Mouse (Mus musculus) ovary, adult 10 weeks (tissue): ENCODE measurements around the gene Olfr1199. TPM values are rescaled to one million over a fixed set of nuclear protein-coding genes. Genes with fewer than 3 reads are reported as not detected.

Source experiments
- polyA plus RNA-seq: library from polyadenylated mRNA; stranded (reverse); fragments of 350-450 nt; fragmentation: Illumina TruSeq; extraction: RNeasy Lipid Tissue Mini Kit (QIAGEN cat#74804); gene quantifications from one replicate; pipeline ENCODE4 v1.2.3, GENCODE M21; 2014

Gene Olfr1199
- polyA plus RNA-seq: not detected

GRCm38 (mm10) chr2:88760369-88760768 lies at the start of gene Olfr1199:
Gene Olfr1199, minus strand, starts transcription at chr2:88760469.

GRCm38 (mm10) chr2:88792736-88793135 lies 32.5 kb upstream of the Olfr1199 start, which contains the start of gene Olfr1201:
Gene Olfr1201, plus strand, starts transcription at chr2:88793036.

GRCm38 (mm10) chr2:88770388-88770787 lies 10.1 kb upstream of the Olfr1199 start, which contains the start of gene Olfr1200:
Gene Olfr1200, minus strand, starts transcription at chr2:88770488.

GRCm38 (mm10) chr2:88751270-88751669 lies 9.0 kb downstream of the Olfr1199 start, which contains the start of gene Olfr1198:
Gene Olfr1198, minus strand, starts transcription at chr2:88751370.

GRCm38 (mm10) chr2:88732266-88732665 lies 28.0 kb downstream of the Olfr1199 start, which contains the start of gene Olfr1197:
Gene Olfr1197, minus strand, starts transcription at chr2:88732366.

GRCm38 (mm10) chr2:88704497-88704896 lies 55.8 kb downstream of the Olfr1199 start, which contains the start of gene Olfr1196:
Gene Olfr1196, minus strand, starts transcription at chr2:88704597.

Other genes with a start within 250 kb of the Olfr1199 start
- not detected for gene Olfr1186, start 241.9 kb downstream of the Olfr1199 start, polyA plus RNA-seq
- not detected for gene Olfr1188, start 203.5 kb downstream of the Olfr1199 start, polyA plus RNA-seq
- gene Olfr1189, start 174.0 kb downstream of the Olfr1199 start, polyA plus RNA-seq: not detected
- gene Olfr1191-ps1, start 119.9 kb downstream of the Olfr1199 start, polyA plus RNA-seq: not detected
- gene Olfr1192-ps1, start 112.0 kb downstream of the Olfr1199 start, polyA plus RNA-seq: not detected
- not detected for gene Olfr1193, start 84.8 kb downstream of the Olfr1199 start, polyA plus RNA-seq
- not detected for gene Olfr1195, start 71.3 kb downstream of the Olfr1199 start, polyA plus RNA-seq
- gene Olfr1196, start 55.9 kb downstream of the Olfr1199 start, polyA plus RNA-seq: not detected
- 0.40 TPM for gene Olfr1197, start 28.1 kb downstream of the Olfr1199 start, polyA plus RNA-seq
- not detected for gene Olfr1198, start 9.1 kb downstream of the Olfr1199 start, polyA plus RNA-seq
- gene Olfr1200, start 10.0 kb upstream of the Olfr1199 start, polyA plus RNA-seq: not detected
- not detected for gene Olfr1201, start 32.6 kb upstream of the Olfr1199 start, polyA plus RNA-seq
- not detected for gene Olfr1202, start 54.0 kb upstream of the Olfr1199 start, polyA plus RNA-seq
- gene Olfr1205, start 69.3 kb upstream of the Olfr1199 start, polyA plus RNA-seq: not detected
- gene Olfr1204, start 88.8 kb upstream of the Olfr1199 start, polyA plus RNA-seq: not detected
- not detected for gene Olfr1206, start 102.8 kb upstream of the Olfr1199 start, polyA plus RNA-seq
- gene Olfr1208, start 141.8 kb upstream of the Olfr1199 start, polyA plus RNA-seq: not detected
- not detected for gene Olfr1209, start 154.7 kb upstream of the Olfr1199 start, polyA plus RNA-seq
- gene Olfr1211, start 177.6 kb upstream of the Olfr1199 start, polyA plus RNA-seq: not detected
- gene Olfr1212, start 193.5 kb upstream of the Olfr1199 start, polyA plus RNA-seq: not detected
- not detected for gene Gm13762, start 219.8 kb upstream of the Olfr1199 start, polyA plus RNA-seq
- gene Olfr1214, start 232.2 kb upstream of the Olfr1199 start, polyA plus RNA-seq: not detected
- gene Olfr1215, start 246.5 kb upstream of the Olfr1199 start, polyA plus RNA-seq: not detected